Mouse (Mus musculus) left cerebral cortex, adult 18-20 months (tissue): ENCODE data around the gene Gm10750. TPM values are rescaled to one million over a fixed set of nuclear protein-coding genes. Genes with fewer than 3 reads are reported as not detected.
"Not testable (repeated sequence)": the region's sequence is repeated elsewhere in the genome, so short reads cannot be mapped to it uniquely, and the experiment has no call there.

Experiments
- DNase-seq, 2 experiments: peaks; one replicate each; pipeline ENCODE4 v3.0.0; 2021 to 2022; ENCODE audit warnings: low spot score in 2 of 2, mixed read lengths in 1 of 2
- long read RNA-seq, 2 experiments: library from polyadenylated mRNA; stranded (forward); transcript quantifications; one replicate each; pipeline ENCODE4 v2.0.0; 2021
- total RNA-seq, 2 experiments: library from RNA; stranded (reverse); gene quantifications; 2 replicates each; pipeline ENCODE4 v1.2.3; 2021

Gm10750 gene
- total RNA-seq, result not detected
- long read RNA-seq, experiment 1, result 0 reads
- long read RNA-seq, experiment 2, result 0 reads

GRCm38 (mm10) chr2:149017137-149017536, at the start of gene Gm10750:
Gm10750 (minus strand) TSS chr2:149017237.
- not testable (repeated sequence) for DNase-seq

DNA sequence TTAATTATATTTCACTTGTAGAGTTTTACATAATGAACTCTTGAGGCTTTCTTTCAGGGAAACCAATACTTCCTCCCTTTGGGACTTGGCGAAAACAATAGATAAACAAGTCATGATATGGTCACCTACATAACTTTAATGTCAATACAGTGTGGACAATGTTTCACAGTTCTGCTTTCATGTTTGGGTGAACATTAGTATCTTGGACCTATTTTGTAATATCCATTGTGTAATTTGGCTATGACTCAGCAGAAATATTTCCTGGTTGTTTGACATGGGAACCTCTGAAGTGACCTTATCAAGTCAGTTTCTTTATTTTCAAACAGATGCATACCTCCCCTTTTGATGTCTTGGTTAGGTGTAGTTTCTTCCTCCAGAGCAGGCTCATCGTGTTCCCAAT, 12.2 kb downstream of the Gm10750 start:
- no peak for DNase-seq

GRCm38 (mm10) chr2:149003151-149003550, 13.9 kb downstream of the Gm10750 start, which contains the start of gene Gm1330:
Gm1330 (minus strand) TSS chr2:149003251.
- no peak for DNase-seq

DNA sequence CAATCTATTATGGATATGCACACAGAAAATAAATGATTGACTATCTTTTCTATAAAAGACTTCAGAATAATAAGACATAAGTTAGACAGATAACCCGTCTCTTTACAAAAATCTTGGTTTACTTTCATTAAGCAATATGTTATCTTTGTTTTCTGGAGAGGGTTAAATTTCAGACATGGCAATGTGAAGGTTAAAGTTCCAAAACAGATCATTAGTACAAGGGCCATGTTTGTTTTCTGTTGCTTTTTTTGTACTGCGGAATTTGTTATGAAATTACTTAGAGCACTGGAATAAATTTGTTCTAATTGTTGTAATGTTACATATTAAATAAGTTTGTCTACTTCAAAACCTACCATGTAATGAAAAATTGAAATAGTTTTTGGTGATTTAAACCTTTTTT, 21.9 kb downstream of the Gm10750 start:
- DNase-seq, result no peak

Other genes with a start within 250 kb of the Gm10750 start
- not detected for gene Cst11, start 245.7 kb downstream of the Gm10750 start, total RNA-seq
- not detected for gene 8030411F24Rik, start 235.2 kb downstream of the Gm10750 start, total RNA-seq
- gene Cst12, start 227.9 kb downstream of the Gm10750 start, total RNA-seq, result 1 to 10 TPM; 1.4 to 4.3 TPM
- not detected for gene Cst8, start 218.5 kb downstream of the Gm10750 start, total RNA-seq
- not detected for gene Cst13, start 197.2 kb downstream of the Gm10750 start, total RNA-seq
- not detected for gene Cst9, start 182.1 kb downstream of the Gm10750 start, total RNA-seq
- not detected for gene 9230104L09Rik, start 152.2 kb downstream of the Gm10750 start, total RNA-seq
- gene Cst3, start 141.5 kb downstream of the Gm10750 start, total RNA-seq, result 1,000 to 10,000 TPM; 2,004 to 2,127 TPM
- gene Gm1330, start 14.0 kb downstream of the Gm10750 start, total RNA-seq, result not detected